Mouse (Mus musculus): ENCODE measurements around the gene Gm17720.
"Not testable (repeated sequence)": the region's sequence is repeated elsewhere in the genome, so short reads cannot be mapped to it uniquely, and the experiment has no call there.

Gm17720 gene

DNA sequence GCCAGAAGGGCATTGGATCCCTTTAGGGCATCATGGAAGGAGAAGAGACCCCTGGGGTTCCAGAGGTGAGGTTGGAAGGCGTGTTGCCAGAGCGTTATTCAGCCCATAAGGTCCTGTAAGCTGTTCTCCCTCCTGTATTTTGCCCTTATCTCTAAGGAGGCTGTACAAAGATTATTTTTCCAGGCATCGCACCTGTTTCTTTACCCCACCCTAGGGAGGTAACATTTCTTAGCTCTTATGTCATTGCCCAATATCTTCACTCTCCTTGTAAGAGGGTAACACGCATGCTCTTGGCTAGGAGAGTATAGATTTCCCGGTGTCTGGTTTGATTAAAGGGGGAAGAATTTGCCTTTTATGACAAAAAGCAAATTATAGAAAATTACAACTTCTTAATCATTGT is 62.9 kb downstream of the Gm17720 start, which contains the start of gene Chst4:
TSS of gene Chst4 (minus strand) at position 82 of the 400 bp plus-strand sequence.
- no peak for DNase-seq (ENCODE audit: low spot score)

DNA sequence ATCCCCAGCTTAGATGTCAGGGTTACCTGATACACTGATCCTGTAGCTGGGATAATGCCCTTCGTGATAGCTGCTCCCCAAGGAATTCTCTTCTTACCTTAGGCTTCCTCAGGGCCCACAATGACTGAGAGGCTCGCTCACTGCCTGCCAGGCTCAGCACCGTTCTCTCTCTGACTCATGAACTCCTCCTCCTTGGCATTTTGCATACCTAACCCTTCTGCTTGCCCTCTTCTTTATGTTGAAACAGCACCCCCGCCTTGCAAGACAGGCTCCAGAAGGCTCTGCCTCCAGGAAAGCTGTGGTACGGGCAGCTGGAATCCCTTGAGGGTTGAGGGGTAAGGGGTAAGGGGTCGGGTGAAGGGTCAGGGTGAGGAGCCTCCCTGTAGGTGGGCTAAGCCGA is 63.3 kb downstream of the Gm17720 start:
- no peak for DNase-seq (ENCODE audit: low spot score)

DNA sequence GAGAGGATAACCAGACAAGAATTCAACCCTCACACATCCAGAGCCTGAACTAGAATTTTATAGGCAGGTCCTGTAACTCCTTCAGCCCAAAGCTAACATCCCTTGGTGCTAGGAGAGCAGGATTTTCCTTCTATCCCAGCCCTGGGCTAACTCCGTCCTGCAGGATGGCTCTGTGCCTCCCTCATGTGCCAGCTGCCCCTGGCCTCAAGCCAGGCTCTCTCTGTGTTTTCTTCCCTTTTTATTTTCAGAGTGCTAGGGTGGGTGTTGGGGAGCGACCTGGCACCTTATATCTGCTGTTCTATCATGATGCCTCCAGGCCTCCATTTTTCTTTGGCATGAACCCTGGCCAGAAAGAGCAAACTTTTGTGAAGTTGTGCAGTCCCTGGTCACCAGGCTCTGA is 66.4 kb downstream of the Gm17720 start:
- DNase-seq (ENCODE audit: low spot score), result peak; percentile 7

DNA sequence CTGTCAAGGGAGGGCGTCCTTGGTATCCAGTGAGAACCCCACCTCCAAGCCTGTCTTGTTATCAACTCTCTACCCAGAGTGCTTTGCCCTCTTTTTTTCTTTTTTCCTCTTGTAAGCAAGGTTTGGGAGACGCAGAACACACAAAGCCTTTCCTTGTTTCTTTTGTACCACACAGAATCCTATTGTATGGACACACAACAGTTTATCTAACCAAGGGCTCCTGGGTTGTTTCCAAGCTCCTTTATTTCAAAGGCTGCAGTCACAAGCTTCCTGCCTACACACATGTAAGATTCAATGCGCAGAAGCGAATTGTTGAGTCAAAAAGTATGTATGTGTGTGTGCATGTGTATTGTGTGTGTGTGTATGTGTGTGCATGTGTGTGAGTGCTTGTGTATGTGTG is 68.2 kb downstream of the Gm17720 start:
- no peak for DNase-seq (ENCODE audit: low spot score)

DNA sequence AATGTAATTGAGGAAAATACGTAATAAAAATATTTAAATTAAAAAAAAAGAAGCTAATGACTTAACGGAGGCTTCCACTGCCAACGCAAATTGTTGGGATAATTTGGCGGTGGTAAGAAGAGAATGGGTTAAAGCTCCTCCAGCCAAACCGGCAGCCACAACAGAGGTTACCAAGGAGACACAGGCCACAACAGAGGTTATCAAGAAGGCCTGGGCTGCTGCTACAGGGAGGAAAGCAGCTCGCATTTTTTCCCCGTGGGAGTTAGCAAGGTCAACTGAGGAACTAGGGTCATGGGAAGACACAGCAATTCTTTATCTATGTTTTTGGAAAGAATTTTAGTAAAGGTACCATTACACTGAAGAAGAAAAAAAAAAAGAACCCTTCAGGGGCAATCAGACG is 68.8 kb downstream of the Gm17720 start:
- not testable (repeated sequence) for DNase-seq (ENCODE audit: low spot score)

Data from layer of hippocampus, adult 9-10 months (tissue).